Mouse (Mus musculus) spleen, postnatal 0 days (tissue): Measurements from ENCODE around the gene Agrn. TPM values are rescaled to one million over a fixed set of nuclear protein-coding genes. Genes with fewer than 3 reads are reported as not detected.

Experiments used
- polyA plus RNA-seq: library from polyadenylated mRNA; unstranded; fragments of >200 nt; fragmentation: Nextera tagmentation; extraction: Ambion mirVana; gene quantifications from 2 replicates; pipeline ENCODE4 v1.2.1, GENCODE M21; 2015

The Agrn gene
- polyA plus RNA-seq = 16.2 and 22.4 TPM in 2 replicates

DNA sequence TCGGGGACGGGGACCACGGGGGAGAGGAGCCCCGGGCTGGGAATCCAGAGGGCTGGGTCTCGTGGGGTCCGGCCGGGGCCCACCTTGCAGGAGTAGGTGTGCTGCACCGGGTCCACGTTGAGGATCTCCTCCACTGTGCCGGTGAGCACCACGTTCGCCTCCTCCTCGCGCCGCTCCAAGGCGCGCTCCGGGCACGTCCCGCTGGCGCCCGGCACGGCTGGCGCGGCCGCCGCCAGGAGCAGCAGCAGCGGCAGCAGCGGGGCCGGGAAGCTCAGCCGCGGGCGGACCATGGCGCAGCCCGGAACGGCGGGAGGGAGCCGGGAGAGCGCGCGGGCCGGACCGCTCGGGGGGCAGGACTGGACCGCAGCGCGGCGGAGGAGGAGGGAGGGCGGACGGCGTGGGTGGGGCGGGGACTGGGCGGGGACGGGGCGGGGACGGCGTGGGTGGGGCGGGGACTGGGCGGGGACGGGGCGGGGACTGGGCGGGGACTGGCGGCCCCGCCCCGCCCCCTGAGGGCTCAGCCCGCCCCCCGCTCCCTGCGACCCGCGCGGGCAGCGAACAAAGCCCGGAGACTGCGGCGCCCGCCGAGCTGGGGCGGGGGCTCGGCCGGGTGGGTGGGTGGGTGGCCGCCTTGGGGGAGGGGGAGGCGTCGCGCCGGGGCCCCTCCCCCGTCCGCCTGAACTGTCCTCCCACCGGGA is at the start of gene Agrn:
Gene Agrn (minus strand): TSS at position 358 of the 698 bp plus-strand sequence.

DNA sequence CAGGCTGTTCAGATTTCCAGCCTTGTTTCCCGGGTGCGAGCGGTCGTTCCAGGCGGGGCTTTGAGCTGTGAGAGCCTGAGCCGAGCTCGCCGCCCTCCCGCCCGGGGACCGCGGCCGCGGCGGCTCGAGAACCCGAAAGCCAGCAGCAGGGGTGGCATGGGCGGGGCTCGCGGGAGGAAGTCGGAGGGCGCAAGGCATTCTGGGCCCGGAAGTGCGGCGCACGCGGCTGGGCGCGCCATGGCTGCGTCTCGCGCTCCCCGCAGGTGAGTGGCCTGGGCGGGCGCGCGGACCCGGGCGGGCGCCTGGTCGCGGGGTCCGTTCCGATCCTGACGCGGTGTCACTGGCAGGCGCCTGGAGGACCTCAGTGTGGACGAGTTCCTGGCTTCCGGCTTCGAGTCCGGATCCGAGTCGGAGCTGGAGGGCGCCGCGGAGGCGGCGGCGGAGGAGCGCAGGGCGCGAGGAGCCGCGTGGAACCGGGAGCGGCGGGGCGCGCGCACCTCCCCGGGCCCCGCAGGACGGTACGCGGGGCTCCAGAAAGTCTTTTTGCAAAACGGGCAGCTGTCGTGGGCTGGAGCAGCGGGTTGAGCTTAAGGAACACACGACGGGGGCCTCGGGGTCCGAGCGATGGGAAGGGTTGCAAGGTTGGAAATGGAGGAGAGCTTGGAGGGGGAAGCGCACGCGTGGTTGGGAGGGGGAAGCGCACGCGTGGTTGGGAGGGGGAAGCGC is 38.7 kb upstream of the Agrn start, which contains the start of gene Noc2l:
Gene Noc2l (plus strand): TSS at position 203 of the 726 bp plus-strand sequence.

GRCm38 (mm10) chr4:156234701-156235213 is 37.5 kb upstream of the Agrn start, which contains the start of gene Plekhn1:
Gene Plekhn1, minus strand, starts transcription at chr4:156234857.

GRCm38 (mm10) chr4:156215649-156216048 is 18.4 kb upstream of the Agrn start, which contains the start of gene Perm1:
Gene Perm1, plus strand, starts transcription at chr4:156215868.

DNA sequence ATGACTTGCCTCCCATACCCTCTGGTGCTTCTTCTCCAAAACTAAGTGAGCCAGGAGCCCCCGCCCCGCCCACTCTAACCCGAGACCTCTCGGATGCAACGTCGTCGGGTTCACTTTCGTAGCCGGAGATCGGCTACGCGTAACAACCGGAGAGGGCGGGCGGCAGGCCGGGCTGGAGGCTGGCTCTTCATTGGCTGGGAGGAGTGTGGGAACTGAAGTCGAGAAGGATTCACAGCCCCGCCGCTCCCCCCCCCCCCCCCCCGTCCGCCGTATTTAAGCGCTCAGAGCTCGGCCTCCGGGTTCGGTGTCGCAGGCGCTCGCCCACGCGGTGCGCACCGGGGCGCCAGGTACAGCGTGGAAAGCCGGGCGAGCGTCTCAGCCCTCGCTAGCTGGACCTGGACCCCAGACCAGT is 5.7 kb upstream of the Agrn start, which contains the start of gene AW011738:
Gene AW011738 (plus strand): TSS at position 304 of the 412 bp plus-strand sequence.

GRCm38 (mm10) chr4:156200623-156201475 is 3.6 kb upstream of the Agrn start, which contains the start of gene Isg15:
Gene Isg15, minus strand, starts transcription at chr4:156200818.

GRCm38 (mm10) chr4:156130436-156130835 is 66.9 kb downstream of the Agrn start, which contains the start of gene Rnf223:
Gene Rnf223, plus strand, starts transcription at chr4:156130513.

Other genes starting within 250 kb of the Agrn start
- 205 and 213 TPM in 2 replicates for gene C1qtnf12, start 235.2 kb downstream of the Agrn start, polyA plus RNA-seq
- 6.3 and 6.5 TPM in 2 replicates for gene B3galt6, start 204.8 kb downstream of the Agrn start, polyA plus RNA-seq
- gene Sdf4, start 204.6 kb downstream of the Agrn start, polyA plus RNA-seq = 104 and 111 TPM in 2 replicates
- 1.2 and 1.3 TPM in 2 replicates for gene Tnfrsf4, start 183.6 kb downstream of the Agrn start, polyA plus RNA-seq
- gene Tnfrsf18, start 171.3 kb downstream of the Agrn start, polyA plus RNA-seq = 1.2 and 2.7 TPM in 2 replicates
- 0.16 and 0.45 TPM in 2 replicates for gene Ttll10, start 138.1 kb downstream of the Agrn start, polyA plus RNA-seq
- 8.9 and 9.5 TPM in 2 replicates for gene 9430015G10Rik, start 87.5 kb downstream of the Agrn start, polyA plus RNA-seq
- 0.17 and 0.21 TPM in 2 replicates for gene Rnf223, start 67.0 kb downstream of the Agrn start, polyA plus RNA-seq
- gene Isg15, start 3.3 kb upstream of the Agrn start, polyA plus RNA-seq = 77.6 and 109 TPM in 2 replicates
- 3.3 TPM in 2 replicates for gene AW011738, start 5.8 kb upstream of the Agrn start, polyA plus RNA-seq
- 0.25 and 0.34 TPM in 2 replicates for gene Perm1, start 18.4 kb upstream of the Agrn start, polyA plus RNA-seq
- 5.6 and 7.4 TPM in 2 replicates for gene Plekhn1, start 37.4 kb upstream of the Agrn start, polyA plus RNA-seq
- 52.4 and 53.7 TPM in 2 replicates for gene Noc2l, start 38.5 kb upstream of the Agrn start, polyA plus RNA-seq
- 24.4 and 25.3 TPM in 2 replicates for gene Samd11, start 58.2 kb upstream of the Agrn start, polyA plus RNA-seq
- not detected in 2 replicates for gene Vmn2r-ps159, start 133.6 kb upstream of the Agrn start, polyA plus RNA-seq